Mouse (Mus musculus): Measurements from ENCODE around the gene Fopnl.
A peak's percentile ranks its signal among the peaks of the same experiment; 100 is the strongest.

DNA sequence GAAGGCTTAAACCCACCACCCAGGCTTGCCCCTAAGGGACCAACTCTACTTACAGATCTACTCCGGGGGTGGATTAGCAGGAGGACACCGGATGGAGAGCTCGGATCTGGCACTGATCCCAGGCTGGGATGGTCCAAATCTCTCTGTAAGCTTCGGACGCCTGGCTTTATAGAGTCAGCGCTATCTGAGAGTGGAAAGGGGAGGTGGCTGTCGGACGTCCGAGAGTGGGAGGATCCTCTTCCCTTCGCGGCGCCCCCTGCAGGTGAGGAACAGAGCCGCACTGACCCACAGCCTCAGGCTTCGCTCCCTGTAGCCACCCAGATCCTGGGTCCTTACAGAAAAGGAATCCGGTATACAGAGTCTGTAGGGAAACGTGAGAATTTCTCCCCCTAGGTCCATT lies 26.0 kb downstream of the Fopnl start, which contains the start of gene Myh11:
- peak; percentile 76 for TF ChIP-seq CTCF (conservative IDR thresholded peaks at IDR 0.05; ENCODE audit: low read length)
- TF ChIP-seq NANOG (IDR thresholded peaks at IDR 0.05; ENCODE audit: borderline replicate concordance, low read length): no peak
